Mouse (Mus musculus) gastrocnemius, postnatal 14 days (tissue): Measurements from ENCODE around the gene Sec14l1. TPM values are rescaled to one million over a fixed set of nuclear protein-coding genes. Genes with fewer than 3 reads are reported as not detected.

Source experiments
- DNase-seq: peaks from one replicate; pipeline ENCODE4 v3.0.0; 2021; ENCODE audit warnings: mixed read lengths
- intact Hi-C: fragments of 180-260 bp; cut with DNase I; formaldehyde crosslinking; loops from one replicate; pipeline ENCODE4 v1.15.1; 2025; ENCODE audit warnings: low total_unique reads
- total RNA-seq, 2 experiments: library from RNA; stranded (reverse); gene quantifications; 2 replicates each; pipeline ENCODE4 v1.2.3; 2021

Gene Sec14l1
- total RNA-seq, 2 experiments from 2014 or later: 58.1 to 58.7 TPM

GRCm38 (mm10) chr11:117142507-117142906 lies 27.5 kb downstream of the Sec14l1 start:
- intact Hi-C loops: no loop called here
- no peak for DNase-seq

GRCm38 (mm10) chr11:117145451-117146117 lies 30.6 kb downstream of the Sec14l1 start:
- no peak for DNase-seq
- intact Hi-C loops: no loop called here

- DNase-seq: no peak
- intact Hi-C loops: no loop called here
Measured at GRCm38 (mm10) chr11:117146118-117146506, 31.1 kb downstream of the Sec14l1 start.

GRCm38 (mm10) chr11:117146776-117147536 lies 32.0 kb downstream of the Sec14l1 start:
- intact Hi-C loops: no loop called here
- no peak for DNase-seq

- intact Hi-C loops: no loop called here
- DNase-seq: no peak
Measured at GRCm38 (mm10) chr11:117148893-117149685, 34.1 kb downstream of the Sec14l1 start.

GRCm38 (mm10) chr11:117150467-117150966 lies 35.5 kb downstream of the Sec14l1 start:
- DNase-seq: no peak
- intact Hi-C loops: no loop called here

GRCm38 (mm10) chr11:117151461-117151860 lies 36.5 kb downstream of the Sec14l1 start:
- no peak for DNase-seq
- intact Hi-C loops: no loop called here

GRCm38 (mm10) chr11:117152541-117152940 lies 37.6 kb downstream of the Sec14l1 start:
- intact Hi-C loops: no loop called here
- DNase-seq: no peak

GRCm38 (mm10) chr11:117153553-117153952 lies 38.6 kb downstream of the Sec14l1 start:
- DNase-seq: no peak
- intact Hi-C loops: no loop called here

- intact Hi-C loops: no loop called here
- DNase-seq: no peak
Measured at GRCm38 (mm10) chr11:117154088-117154815, 39.3 kb downstream of the Sec14l1 start.

GRCm38 (mm10) chr11:117156725-117157124 lies 41.8 kb downstream of the Sec14l1 start:
- intact Hi-C loops: no loop called here
- DNase-seq: no peak

GRCm38 (mm10) chr11:117158343-117158742 lies 43.4 kb downstream of the Sec14l1 start:
- intact Hi-C loops: no loop called here
- DNase-seq: peak; percentile 47

GRCm38 (mm10) chr11:117159257-117159945 lies 44.4 kb downstream of the Sec14l1 start:
- no peak for DNase-seq
- intact Hi-C loops: no loop called here

- intact Hi-C loops: no loop called here
- DNase-seq: no peak
Measured at GRCm38 (mm10) chr11:117159946-117160307, 45.0 kb downstream of the Sec14l1 start.

- intact Hi-C loops: no loop called here
- no peak for DNase-seq
Measured at GRCm38 (mm10) chr11:117160791-117161190, 45.8 kb downstream of the Sec14l1 start.

GRCm38 (mm10) chr11:117161574-117161973 lies 46.6 kb downstream of the Sec14l1 start:
- intact Hi-C loops: no loop called here

GRCm38 (mm10) chr11:117163098-117163497 lies 48.1 kb downstream of the Sec14l1 start:
- intact Hi-C loops: no loop called here
- no peak for DNase-seq

More at GRCm38 (mm10) chr11:117161574-117161973, 46.6 kb downstream of the Sec14l1 start:
- no peak for DNase-seq

- no peak for DNase-seq
- intact Hi-C loops: no loop called here
Measured at GRCm38 (mm10) chr11:117163771-117164170, 48.8 kb downstream of the Sec14l1 start.
